Mouse (Mus musculus): ENCODE measurements around the gene Clic3.

Gene Clic3

DNA sequence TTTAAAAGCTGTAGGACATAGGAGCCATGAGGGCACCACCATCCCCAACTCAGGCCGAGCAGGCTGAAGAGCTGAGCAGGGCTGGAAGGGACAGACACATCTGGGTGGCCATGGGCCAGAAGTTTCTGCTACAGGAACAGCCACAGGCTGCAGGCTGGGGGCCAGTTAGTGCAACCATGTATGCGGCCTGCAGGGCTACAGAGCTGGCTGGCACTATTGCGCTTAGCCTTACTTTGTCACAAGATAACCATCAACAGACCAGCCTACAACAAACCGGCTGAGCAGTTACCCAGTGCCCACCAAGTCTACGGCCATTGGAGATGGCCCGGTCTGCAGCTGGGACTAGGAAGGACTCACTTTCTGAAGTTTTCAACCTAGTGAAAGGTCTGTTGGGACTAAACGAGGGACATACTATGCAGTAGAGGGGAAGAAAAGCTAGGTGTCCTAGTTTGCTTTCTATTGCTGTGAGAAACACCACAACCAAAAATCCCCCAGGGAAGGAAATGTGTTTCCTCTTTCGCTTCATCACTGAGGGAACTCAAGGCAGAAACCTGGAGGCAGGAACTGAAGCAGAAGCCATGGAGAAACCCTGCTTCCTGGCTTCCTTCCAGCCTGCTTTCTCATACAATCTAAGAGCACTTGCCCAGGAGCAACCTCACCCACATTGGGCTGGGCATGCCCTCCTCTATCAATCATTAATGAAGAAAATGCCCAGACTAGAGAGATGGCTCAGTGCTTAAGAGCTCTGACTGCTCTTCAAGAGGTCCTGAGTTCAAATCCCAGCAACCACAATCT, 5.6 kb upstream of the Clic3 start:
- DNase-seq: no peak

DNA sequence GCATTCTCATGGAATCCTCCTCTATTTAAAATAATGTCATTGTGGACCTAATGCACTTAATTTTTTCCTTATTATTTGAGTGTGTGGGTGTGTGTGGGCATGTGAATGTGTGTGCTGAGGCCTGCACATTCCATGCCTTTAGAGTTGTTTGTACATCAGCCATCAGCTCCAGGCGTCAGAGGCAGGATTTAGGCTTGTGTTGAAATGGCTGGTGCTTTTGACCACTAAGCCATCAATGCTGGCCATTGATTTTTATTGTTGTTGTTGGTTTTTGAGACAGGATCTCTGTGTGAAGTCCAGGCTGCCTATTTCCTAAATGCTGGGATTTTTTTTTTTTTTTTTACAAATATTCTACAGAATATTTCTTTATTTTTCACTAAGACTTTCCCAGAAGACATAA, 3.7 kb upstream of the Clic3 start:
- no peak for DNase-seq

- DNase-seq: peak; percentile 74 to 87
These were observed 621 bp downstream of the Clic3 start for GRCm38 (mm10) chr2:25457022-25457896.

DNA sequence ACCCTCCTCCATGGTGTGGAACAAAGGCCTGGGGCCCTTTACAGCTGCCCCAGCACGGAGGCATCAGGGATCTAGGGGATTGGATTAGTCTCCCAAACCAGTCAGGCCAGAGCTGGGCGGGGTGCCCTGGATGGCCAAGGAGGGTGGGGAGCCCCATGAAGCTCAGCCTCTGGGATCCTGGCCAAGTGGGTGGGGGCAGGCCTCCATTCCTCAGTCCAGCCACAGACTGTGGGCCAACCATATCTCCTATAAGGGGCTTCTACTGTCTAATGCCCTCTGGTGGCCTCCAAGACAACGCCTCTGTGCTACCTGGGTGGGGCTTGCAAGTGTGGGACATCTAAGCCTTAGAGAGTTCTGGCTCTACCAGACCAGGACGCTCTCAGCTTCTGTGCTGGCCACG, 2.3 kb downstream of the Clic3 start:
- peak; percentile 75 to 86 for DNase-seq

GRCm38 (mm10) chr2:25460135-25460534, 3.5 kb downstream of the Clic3 start:
- DNase-seq: no peak

GRCm38 (mm10) chr2:25460551-25461309, 4.1 kb downstream of the Clic3 start, which contains the start of gene Paxx:
Gene Paxx, minus strand, starts transcription at chr2:25461094.
- DNase-seq: peak; percentile 94 to 97

DNA sequence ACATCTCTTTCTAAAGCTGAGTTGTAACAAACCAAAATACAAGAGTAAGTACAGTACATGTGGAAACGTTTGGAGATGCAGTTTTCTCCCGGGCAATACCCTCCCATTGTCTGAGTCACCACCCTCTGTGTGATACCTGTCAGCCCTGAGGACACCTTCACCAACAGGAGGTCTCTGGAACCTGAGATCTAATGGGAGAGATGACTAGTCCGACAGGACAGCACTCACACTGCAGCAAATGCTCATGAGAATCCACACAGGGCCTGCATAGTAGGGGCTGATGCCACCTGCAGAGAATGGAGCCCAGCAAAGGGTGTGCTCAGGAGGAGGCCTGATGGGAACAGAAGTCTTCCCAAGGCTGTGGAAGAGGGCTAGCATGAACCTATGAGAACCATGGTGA, 4.8 kb downstream of the Clic3 start:
- peak in 1 of 2 experiments; percentile 12 for DNase-seq

GRCm38 (mm10) chr2:25463630-25464029, 7.0 kb downstream of the Clic3 start:
- no peak for DNase-seq

DNA sequence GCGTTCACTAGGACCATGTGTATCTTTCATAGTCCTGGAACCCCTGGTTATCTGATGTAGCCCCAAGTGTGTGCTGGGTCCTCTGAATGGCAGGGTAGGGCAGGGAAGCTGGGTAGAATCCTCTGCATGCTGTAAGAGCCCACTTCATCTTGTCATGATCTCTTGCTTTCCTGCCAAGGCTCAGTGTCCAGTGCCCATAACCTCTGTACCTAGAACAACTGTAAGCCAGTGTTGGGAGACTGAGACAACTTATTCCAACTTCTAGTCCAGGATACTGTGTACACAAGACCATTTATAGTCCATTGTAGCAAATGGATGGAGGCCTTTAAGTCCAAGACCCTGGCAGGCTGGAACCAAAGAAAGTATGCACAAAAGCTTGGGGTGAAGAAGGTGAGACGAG, 8.6 kb downstream of the Clic3 start:
- DNase-seq: no peak

GRCm38 (mm10) chr2:25465816-25466635, 9.4 kb downstream of the Clic3 start:
- DNase-seq: peak; percentile 34 to 45

GRCm38 (mm10) chr2:25467606-25468303, 11.1 kb downstream of the Clic3 start:
- no peak for DNase-seq

GRCm38 (mm10) chr2:25468962-25469915, 12.6 kb downstream of the Clic3 start:
- peak; percentile 28 to 56 for DNase-seq

GRCm38 (mm10) chr2:25469969-25470368, 13.3 kb downstream of the Clic3 start, which contains the start of gene Ptgds:
Gene Ptgds, minus strand, starts transcription at chr2:25470046.
- no peak for DNase-seq

DNA sequence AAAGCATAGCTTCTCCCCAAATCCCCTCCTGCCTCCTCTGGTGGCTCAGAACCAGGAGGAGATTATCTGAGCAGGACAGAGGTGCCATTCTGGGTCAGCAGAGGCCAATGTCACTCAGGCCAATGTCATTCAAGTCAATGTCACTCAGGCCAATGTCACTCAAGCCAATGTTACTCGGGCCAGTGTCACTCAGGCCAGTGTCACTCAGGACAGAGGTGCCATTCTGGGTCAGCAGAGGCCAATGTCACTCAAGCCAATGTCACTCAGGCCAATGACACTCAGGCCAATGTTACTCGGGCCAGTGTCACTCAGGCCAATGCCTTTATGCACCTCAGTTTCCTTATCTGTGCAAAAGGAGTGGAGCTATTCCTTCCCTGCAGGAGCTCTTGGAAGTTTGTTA, 15.9 kb downstream of the Clic3 start:
- DNase-seq: no peak

DNA sequence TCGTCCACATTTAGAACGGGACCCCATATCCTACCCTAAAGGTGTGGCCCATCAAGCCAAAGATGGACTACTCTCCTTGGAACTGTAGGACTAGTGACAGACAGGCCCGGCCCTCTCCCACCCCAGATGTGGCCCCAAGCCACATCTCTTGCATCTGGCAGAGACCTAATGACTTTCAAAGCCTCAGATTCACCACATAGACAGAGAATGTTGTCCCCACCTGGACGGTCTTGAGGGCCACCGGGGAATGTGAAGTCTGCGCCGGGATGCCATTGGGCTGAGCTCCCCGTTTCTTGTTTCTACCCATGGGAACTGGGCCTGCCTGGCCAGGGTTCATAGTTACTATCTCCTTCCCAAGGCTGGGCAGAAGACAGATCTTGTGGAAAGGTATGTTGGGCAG, 20.9 kb downstream of the Clic3 start:
- DNase-seq: no peak

GRCm38 (mm10) chr2:25477967-25478675, 21.5 kb downstream of the Clic3 start:
- no peak for DNase-seq

GRCm38 (mm10) chr2:25479551-25480311, 23.1 kb downstream of the Clic3 start:
- DNase-seq: no peak

- DNase-seq: no peak
These were observed 23.9 kb downstream of the Clic3 start for GRCm38 (mm10) chr2:25480541-25480940.

DNA sequence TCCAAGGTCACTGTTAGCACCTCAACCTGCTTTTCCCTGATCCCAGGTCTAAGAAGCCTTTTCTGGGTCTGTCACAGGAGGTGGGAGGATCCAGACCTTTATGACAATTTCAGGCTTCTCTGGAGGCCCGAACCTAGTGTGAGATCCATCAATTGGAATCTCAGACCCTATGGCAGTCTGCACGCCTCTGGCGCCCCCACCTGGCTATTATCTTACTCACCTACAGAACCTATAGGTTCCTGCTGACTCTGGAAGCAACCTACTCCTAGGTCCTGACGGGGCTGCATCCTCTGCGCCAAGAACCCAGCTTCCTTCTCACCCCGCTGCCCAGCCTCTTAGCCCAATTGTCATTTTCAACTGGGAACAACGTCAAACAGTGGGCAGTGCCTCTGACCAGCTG, 26.3 kb downstream of the Clic3 start:
- DNase-seq: peak in 1 of 2 experiments; percentile 47
